Mouse (Mus musculus) liver, embryonic 15.5 days (tissue): ENCODE data around the gene Med15. TPM values are rescaled to one million over a fixed set of nuclear protein-coding genes. Genes with fewer than 3 reads are reported as not detected.
"Not testable (repeated sequence)": the region's sequence is repeated elsewhere in the genome, so short reads cannot be mapped to it uniquely, and the experiment has no call there.

Experiments
- ATAC-seq: fragments of 200-750 bp; cut with Nextera tagmentation; 2 replicates; pipeline ENCODE4 v1.8.0; 2017; ENCODE audit warnings: moderate number of reproducible peaks, mild to moderate bottlenecking, moderate library complexity; ENCODE audit not compliant: insufficient read depth
- H3K27ac ChIP-seq: fragments of 300-500 bp; sonication (generic); replicated peaks from 2 replicates; pipeline ENCODE4 v1.5.1; 2015; ENCODE audit warnings: mild to moderate bottlenecking, inconsistent platforms
- H3K27me3 ChIP-seq: fragments of 300-500 bp; sonication (generic); 2 replicates; pipeline ENCODE4 v1.6.1; 2015; ENCODE audit warnings: mild to moderate bottlenecking, inconsistent platforms
- H3K36me3 ChIP-seq: fragments of 300-500 bp; sonication (generic); replicated peaks from 2 replicates; pipeline ENCODE4 v1.6.1; 2015; ENCODE audit warnings: moderate library complexity, mild to moderate bottlenecking, inconsistent platforms
- H3K4me1 ChIP-seq: fragments of 300-500 bp; sonication (generic); replicated peaks from 2 replicates; pipeline ENCODE4 v1.6.1; 2015; ENCODE audit warnings: inconsistent platforms
- H3K4me2 ChIP-seq: fragments of 300-500 bp; sonication (generic); 2 replicates; pipeline ENCODE4 v1.6.1; 2015; ENCODE audit warnings: moderate library complexity, mild to moderate bottlenecking, inconsistent platforms
- H3K4me3 ChIP-seq: fragments of 300-500 bp; sonication (generic); replicated peaks from 2 replicates; pipeline ENCODE4 v1.5.1; 2015; ENCODE audit warnings: mild to moderate bottlenecking, inconsistent platforms
- H3K9ac ChIP-seq: fragments of 300-500 bp; sonication (generic); 2 replicates; pipeline ENCODE4 v1.6.1; 2015; ENCODE audit warnings: moderate library complexity, mild to moderate bottlenecking, inconsistent platforms
- H3K9me3 ChIP-seq: fragments of 300-500 bp; sonication (generic); replicated peaks from 2 replicates; pipeline ENCODE4 v1.6.1; 2016; ENCODE audit warnings: inconsistent platforms
- WGBS: fragments of 180-500 bp; shearing (Covaris S2); methylation state at CpG from one replicate; pipeline ENCODE4 v1.1.7; 2015; ENCODE audit warnings: mixed read lengths; ENCODE audit not compliant: insufficient replicate concordance; 5-methylcytosine and 5-hydroxymethylcytosine counted together
- polyA plus RNA-seq: library from polyadenylated mRNA; unstranded; fragments of >200 nt; fragmentation: Nextera tagmentation; extraction: Ambion mirVana; gene quantifications from 2 replicates; pipeline ENCODE4 v1.2.1, GENCODE M21; 2015

Med15 gene
- polyA plus RNA-seq, 1 experiment from 2014 or later: 15.9 TPM

- no peak overlapping the region for H3K4me2 ChIP-seq
- 43% methylated on average over 5 of the region's 5 CpGs for WGBS
- no peaks in the 10 kb centered on the region for H3K9me3 ChIP-seq
- no peak overlapping the region for H3K27ac ChIP-seq
- H3K27me3 ChIP-seq: no peaks in the 10 kb centered on the region
- peaks cover 30% of the 10 kb centered on the region for H3K4me1 ChIP-seq
- no peak overlapping the region for H3K9ac ChIP-seq
- no peak overlapping the region for H3K4me3 ChIP-seq
- no peak for ATAC-seq
- peaks cover 2% of the 10 kb centered on the region; the same call in 1 of the 2 replicates for H3K36me3 ChIP-seq
Observed at GRCm38 (mm10) chr16:17616212-17616611, 116.5 kb downstream of the Med15 start.

- peaks cover 15% of the 10 kb centered on the region for H3K4me1 ChIP-seq
- not testable (repeated sequence) for H3K36me3 ChIP-seq, H3K27ac ChIP-seq, H3K27me3 ChIP-seq, H3K9ac ChIP-seq, H3K4me3 ChIP-seq, H3K4me2 ChIP-seq, H3K9me3 ChIP-seq, ATAC-seq
- WGBS: 75% methylated on average over 6 of the region's 6 CpGs
Observed at GRCm38 (mm10) chr16:17614740-17615139, 118.0 kb downstream of the Med15 start.

GRCm38 (mm10) chr16:17611383-17611782, 121.3 kb downstream of the Med15 start:
- Histone ChIP-seq H3K36me3 (no peaks in the 10 kb centered on the region), H3K4me2 (no peak overlapping the region), H3K9me3 (no peaks in the 10 kb centered on the region), H3K27ac (no peak overlapping the region), H3K9ac (no peak overlapping the region), H3K27me3 (no peaks in the 10 kb centered on the region), H3K4me3 (no peak overlapping the region), H3K4me1 (no peaks in the 10 kb centered on the region)
- no peak for ATAC-seq
- WGBS: 55% methylated on average over 4 of the region's 4 CpGs

GRCm38 (mm10) chr16:17605684-17606083, 127.0 kb downstream of the Med15 start:
- Histone ChIP-seq H3K4me1 (no peaks in the 10 kb centered on the region), H3K9me3 (no peaks in the 10 kb centered on the region), H3K4me3 (no peak overlapping the region), H3K9ac (no peak overlapping the region), H3K4me2 (no peak overlapping the region), H3K27me3 (peaks cover 6% of the 10 kb centered on the region; the same call in 1 of the 2 replicates), H3K36me3 (no peaks in the 10 kb centered on the region), H3K27ac (no peak overlapping the region)
- no peak for ATAC-seq
- 63% methylated on average over 5 of the region's 5 CpGs for WGBS

- Histone ChIP-seq H3K4me3 (no peak overlapping the region), H3K4me1 (no peaks in the 10 kb centered on the region), H3K9me3 (no peaks in the 10 kb centered on the region), H3K36me3 (no peaks in the 10 kb centered on the region), H3K27me3 (peaks cover 6% of the 10 kb centered on the region; the same call in 1 of the 2 replicates), H3K4me2 (no peak overlapping the region), H3K9ac (no peak overlapping the region), H3K27ac (no peak overlapping the region)
- 58% methylated on average over 4 of the region's 4 CpGs for WGBS
- no peak for ATAC-seq
Observed at GRCm38 (mm10) chr16:17604941-17605340, 127.8 kb downstream of the Med15 start.

Other genes starting within 250 kb of the Med15 start
- 2.3 and 3.4 TPM in 2 replicates for gene Aifm3, start 243.3 kb downstream of the Med15 start, polyA plus RNA-seq
- gene Lztr1, start 224.2 kb downstream of the Med15 start, polyA plus RNA-seq: 20.7 and 21.0 TPM in 2 replicates
- gene Thap7, start 201.8 kb downstream of the Med15 start, polyA plus RNA-seq: 21.4 and 23.7 TPM in 2 replicates
- gene Lrrc74b, start 171.6 kb downstream of the Med15 start, polyA plus RNA-seq: not detected in 2 replicates
- gene P2rx6, start 171.0 kb downstream of the Med15 start, polyA plus RNA-seq: 0.09 and 0.14 TPM in 2 replicates
- gene Slc7a4, start 149.7 kb downstream of the Med15 start, polyA plus RNA-seq: 1.9 and 2.4 TPM in 2 replicates
- 14.0 and 14.3 TPM in 2 replicates for gene Smpd4, start 113.5 kb downstream of the Med15 start, polyA plus RNA-seq
- gene Ccdc74a, start 86.4 kb downstream of the Med15 start, polyA plus RNA-seq: 2.0 and 2.5 TPM in 2 replicates
- 13.0 and 14.3 TPM in 2 replicates for gene Klhl22, start 26.7 kb upstream of the Med15 start, polyA plus RNA-seq
- 1.0 and 1.8 TPM in 2 replicates for gene Scarf2, start 64.4 kb upstream of the Med15 start, polyA plus RNA-seq
- not detected in 2 replicates for gene B830017H08Rik, start 100.2 kb upstream of the Med15 start, polyA plus RNA-seq
- gene Car15, start 105.5 kb upstream of the Med15 start, polyA plus RNA-seq: 0.55 and 0.89 TPM in 2 replicates
- gene Gm20518, start 158.8 kb upstream of the Med15 start, polyA plus RNA-seq: 0.03 and 0.07 TPM in 2 replicates
- not detected in 2 replicates for gene Tssk1, start 161.3 kb upstream of the Med15 start, polyA plus RNA-seq
- gene Dgcr2, start 165.7 kb upstream of the Med15 start, polyA plus RNA-seq: 18.3 and 22.0 TPM in 2 replicates
- not detected in 2 replicates for gene Tssk2, start 165.7 kb upstream of the Med15 start, polyA plus RNA-seq
- gene Ess2, start 178.5 kb upstream of the Med15 start, polyA plus RNA-seq: 9.9 and 10.0 TPM in 2 replicates
- gene Gsc2, start 182.2 kb upstream of the Med15 start, polyA plus RNA-seq: not detected in 2 replicates
- gene Slc25a1, start 195.3 kb upstream of the Med15 start, polyA plus RNA-seq: 63.1 and 69.7 TPM in 2 replicates
- 1.7 and 2.0 TPM in 2 replicates for gene Vpreb2, start 247.5 kb upstream of the Med15 start, polyA plus RNA-seq